Mouse (Mus musculus) forebrain, embryonic 13.5 days (tissue): ENCODE data around the gene 1110059E24Rik. TPM values are rescaled to one million over a fixed set of nuclear protein-coding genes. Genes with fewer than 3 reads are reported as not detected.
"Not testable (repeated sequence)": the region's sequence is repeated elsewhere in the genome, so short reads cannot be mapped to it uniquely, and the experiment has no call there.

Source experiments
- ATAC-seq: fragments of 200-750 bp; cut with Nextera tagmentation; 2 replicates; pipeline ENCODE4 v1.8.0; 2017
- H3K27ac ChIP-seq: fragments of 300-500 bp; sonication (generic); 2 replicates; pipeline ENCODE4 v1.5.1; 2015; ENCODE audit warnings: inconsistent platforms, mild to moderate bottlenecking, moderate library complexity
- H3K27me3 ChIP-seq: fragments of 300-500 bp; sonication (generic); 2 replicates; pipeline ENCODE4 v1.6.1; 2015; ENCODE audit warnings: mild to moderate bottlenecking, inconsistent platforms
- H3K36me3 ChIP-seq: fragments of 300-500 bp; sonication (generic); 2 replicates; pipeline ENCODE4 v1.6.1; 2015; ENCODE audit warnings: mild to moderate bottlenecking, inconsistent platforms; ENCODE audit not compliant: poor library complexity, severe bottlenecking
- H3K4me1 ChIP-seq: fragments of 300-500 bp; sonication (generic); 2 replicates; pipeline ENCODE4 v1.6.1; 2015; ENCODE audit warnings: inconsistent platforms
- H3K4me2 ChIP-seq: fragments of 300-500 bp; sonication (generic); 2 replicates; pipeline ENCODE4 v1.6.1; 2015; ENCODE audit warnings: inconsistent platforms, mild to moderate bottlenecking, moderate library complexity
- H3K4me3 ChIP-seq: fragments of 300-500 bp; sonication (generic); 2 replicates; pipeline ENCODE4 v1.5.1; 2015; ENCODE audit warnings: mild to moderate bottlenecking, inconsistent platforms
- H3K9ac ChIP-seq: fragments of 300-500 bp; sonication (generic); 2 replicates; pipeline ENCODE4 v1.6.1; 2015; ENCODE audit warnings: mild to moderate bottlenecking, inconsistent platforms
- H3K9me3 ChIP-seq: fragments of 300-500 bp; sonication (generic); replicated peaks from 2 replicates; pipeline ENCODE4 v1.6.1; 2016; ENCODE audit warnings: inconsistent platforms
- WGBS: fragments of 180-500 bp; shearing (Covaris S2); methylation state at CpG from one replicate; pipeline ENCODE4 v1.1.7; 2015; 5-methylcytosine and 5-hydroxymethylcytosine counted together
- polyA plus RNA-seq: library from polyadenylated mRNA; unstranded; fragments of >200 nt; fragmentation: Nextera tagmentation; extraction: Ambion mirVana; gene quantifications from 2 replicates; pipeline ENCODE4 v1.2.1, GENCODE M21; 2015

1110059E24Rik gene
- polyA plus RNA-seq, 1 experiment from 2014 or later, result 69.9 TPM

GRCm38 (mm10) chr19:21615801-21616200, 37.0 kb downstream of the 1110059E24Rik start:
- H3K27me3 ChIP-seq, result no peaks in the 10 kb centered on the region
- WGBS, result 93% methylated on average over 3 of the region's 3 CpGs
- no peak overlapping the region for H3K4me2 ChIP-seq
- H3K27ac ChIP-seq, result no peak overlapping the region
- H3K4me3 ChIP-seq, result no peak overlapping the region
- H3K9me3 ChIP-seq, result no peaks in the 10 kb centered on the region; the same call in 1 of the 2 replicates
- H3K36me3 ChIP-seq, result peaks cover 6% of the 10 kb centered on the region; the same call in 1 of the 2 replicates
- peaks cover 10% of the 10 kb centered on the region for H3K4me1 ChIP-seq
- no peak for ATAC-seq
- no peak overlapping the region for H3K9ac ChIP-seq

- peak; percentile 48; the same call in 1 of the 2 replicates for ATAC-seq
- Histone ChIP-seq H3K9ac (no peak overlapping the region), H3K9me3 (no peaks in the 10 kb centered on the region), H3K27ac (no peak overlapping the region), H3K36me3 (no peaks in the 10 kb centered on the region), H3K27me3 (no peaks in the 10 kb centered on the region), H3K4me1 (peaks cover 10% of the 10 kb centered on the region), H3K4me2 (no peak overlapping the region), H3K4me3 (no peak overlapping the region)
- WGBS, result 35% methylated on average over 9 of the region's 9 CpGs
Observed at GRCm38 (mm10) chr19:21611725-21612575, 40.8 kb downstream of the 1110059E24Rik start.

GRCm38 (mm10) chr19:21611297-21611696, 41.5 kb downstream of the 1110059E24Rik start:
- no peak for ATAC-seq
- WGBS, result 7% methylated on average over 6 of the region's 6 CpGs
- no peak overlapping the region for H3K4me2 ChIP-seq
- no peaks in the 10 kb centered on the region for H3K36me3 ChIP-seq
- H3K27me3 ChIP-seq, result no peaks in the 10 kb centered on the region
- H3K4me3 ChIP-seq, result no peak overlapping the region
- H3K9ac ChIP-seq, result no peak overlapping the region
- H3K27ac ChIP-seq, result no peak overlapping the region
- H3K4me1 ChIP-seq, result peaks cover 10% of the 10 kb centered on the region
- no peaks in the 10 kb centered on the region for H3K9me3 ChIP-seq

GRCm38 (mm10) chr19:21610240-21610639, 42.5 kb downstream of the 1110059E24Rik start:
- H3K9ac ChIP-seq, result no peak overlapping the region
- H3K4me1 ChIP-seq, result peaks cover 10% of the 10 kb centered on the region
- no peak overlapping the region for H3K4me2 ChIP-seq
- ATAC-seq, result no peak
- WGBS, result 73% methylated on average over 6 of the region's 6 CpGs
- no peak overlapping the region for H3K27ac ChIP-seq
- no peaks in the 10 kb centered on the region for H3K27me3 ChIP-seq
- H3K36me3 ChIP-seq, result no peaks in the 10 kb centered on the region
- H3K9me3 ChIP-seq, result no peaks in the 10 kb centered on the region
- H3K4me3 ChIP-seq, result no peak overlapping the region

- H3K9ac ChIP-seq, result no peak overlapping the region
- 92% methylated on average over 3 of the region's 3 CpGs for WGBS
- H3K9me3 ChIP-seq, result no peaks in the 10 kb centered on the region
- no peak overlapping the region for H3K27ac ChIP-seq
- H3K4me2 ChIP-seq, result no peak overlapping the region
- ATAC-seq, result no peak
- H3K27me3 ChIP-seq, result no peaks in the 10 kb centered on the region
- H3K36me3 ChIP-seq, result no peaks in the 10 kb centered on the region
- no peak overlapping the region for H3K4me3 ChIP-seq
- peaks cover 12% of the 10 kb centered on the region for H3K4me1 ChIP-seq
Observed at GRCm38 (mm10) chr19:21605294-21605693, 47.5 kb downstream of the 1110059E24Rik start.

- Histone ChIP-seq H3K4me1 (peaks cover 25% of the 10 kb centered on the region), H3K27me3 (no peaks in the 10 kb centered on the region), H3K4me2 (no peak overlapping the region), H3K27ac (no peak overlapping the region), H3K9ac (no peak overlapping the region), H3K9me3 (no peaks in the 10 kb centered on the region), H3K4me3 (no peak overlapping the region), H3K36me3 (no peaks in the 10 kb centered on the region)
- 74% methylated on average over 3 of the region's 3 CpGs for WGBS
- no peak for ATAC-seq
Observed at GRCm38 (mm10) chr19:21603836-21604235, 48.9 kb downstream of the 1110059E24Rik start.

- Histone ChIP-seq H3K4me2 (no peak overlapping the region), H3K9me3 (no peaks in the 10 kb centered on the region), H3K27me3 (no peaks in the 10 kb centered on the region), H3K4me1 (peaks cover 28% of the 10 kb centered on the region), H3K27ac (no peak overlapping the region), H3K9ac (no peak overlapping the region), H3K36me3 (peaks cover 4% of the 10 kb centered on the region; the same call in 1 of the 2 replicates), H3K4me3 (no peak overlapping the region)
- ATAC-seq, result peak; percentile 73; the same call in 1 of the 2 replicates
- WGBS, result 11% methylated on average over 3 of the region's 3 CpGs
Observed at GRCm38 (mm10) chr19:21601541-21602101, 51.2 kb downstream of the 1110059E24Rik start.

GRCm38 (mm10) chr19:21598659-21599352, 54.0 kb downstream of the 1110059E24Rik start:
- Histone ChIP-seq H3K4me1 (peaks cover 28% of the 10 kb centered on the region), H3K27me3 (no peaks in the 10 kb centered on the region), H3K4me3 (no peak overlapping the region), H3K4me2 (no peak overlapping the region), H3K9ac (no peak overlapping the region), H3K9me3 (no peaks in the 10 kb centered on the region), H3K36me3 (peaks cover 23% of the 10 kb centered on the region), H3K27ac (no peak overlapping the region)
- WGBS, result 57% methylated on average over 8 of the region's 8 CpGs
- no peak for ATAC-seq

- H3K9me3 ChIP-seq, result no peaks in the 10 kb centered on the region
- no peak overlapping the region for H3K27ac ChIP-seq
- H3K36me3 ChIP-seq, result peaks cover 23% of the 10 kb centered on the region
- H3K4me3 ChIP-seq, result no peak overlapping the region
- H3K27me3 ChIP-seq, result no peaks in the 10 kb centered on the region
- peak; percentile 62; the same call in 1 of the 2 replicates for ATAC-seq
- 84% methylated on average over 1 of the region's 1 CpGs for WGBS
- H3K4me2 ChIP-seq, result no peak overlapping the region
- H3K9ac ChIP-seq, result no peak overlapping the region
- H3K4me1 ChIP-seq, result peaks cover 11% of the 10 kb centered on the region
Observed at GRCm38 (mm10) chr19:21594676-21595075, 58.1 kb downstream of the 1110059E24Rik start.

- H3K4me2 ChIP-seq, ATAC-seq, H3K27ac ChIP-seq, H3K4me1 ChIP-seq, H3K9me3 ChIP-seq, H3K4me3 ChIP-seq, H3K9ac ChIP-seq, H3K27me3 ChIP-seq: not testable (repeated sequence)
- 87% methylated on average over 5 of the region's 5 CpGs for WGBS
- H3K36me3 ChIP-seq, result peaks cover 23% of the 10 kb centered on the region
Observed at GRCm38 (mm10) chr19:21592216-21592615, 60.6 kb downstream of the 1110059E24Rik start.

GRCm38 (mm10) chr19:21589888-21590287, 62.9 kb downstream of the 1110059E24Rik start:
- no peak overlapping the region for H3K4me3 ChIP-seq
- H3K4me1 ChIP-seq, result no peaks in the 10 kb centered on the region
- H3K27ac ChIP-seq, result no peak overlapping the region
- H3K4me2 ChIP-seq, result no peak overlapping the region
- H3K9me3 ChIP-seq, result no peaks in the 10 kb centered on the region
- H3K9ac ChIP-seq, result no peak overlapping the region
- no peaks in the 10 kb centered on the region for H3K27me3 ChIP-seq
- WGBS, result 97% methylated on average over 1 of the region's 1 CpGs
- no peak for ATAC-seq
- peaks cover 2% of the 10 kb centered on the region; the same call in 1 of the 2 replicates for H3K36me3 ChIP-seq

- Histone ChIP-seq H3K4me3 (no peak overlapping the region), H3K27me3 (no peaks in the 10 kb centered on the region), H3K9ac (no peak overlapping the region), H3K36me3 (no peaks in the 10 kb centered on the region; the same call in 1 of the 2 replicates), H3K27ac (no peak overlapping the region), H3K4me1 (no peaks in the 10 kb centered on the region), H3K9me3 (no peaks in the 10 kb centered on the region), H3K4me2 (no peak overlapping the region)
- WGBS, result 71% methylated on average over 4 of the region's 4 CpGs
- no peak for ATAC-seq
Observed at GRCm38 (mm10) chr19:21587593-21587992, 65.2 kb downstream of the 1110059E24Rik start.
